Mouse (Mus musculus): ENCODE data around the gene Dennd5a. TPM values are rescaled to one million over a fixed set of nuclear protein-coding genes. Genes with fewer than 3 reads are reported as not detected.
A peak's percentile ranks its signal among the peaks of the same experiment; 100 is the strongest.

The Dennd5a gene
- polyA plus RNA-seq, 1 experiment from 2014 or later, result 56.9 TPM

- H3K4me3 ChIP-seq (ENCODE audit: low read depth, low read length), result peak overlapping the region; percentile 82
- WGBS, result 8% methylated on average over 18 of the region's 18 CpGs
- H3K9me3 ChIP-seq (ENCODE audit: control insufficient read depth, low read length), result no peaks in the 10 kb centered on the region
- no peaks in the 10 kb centered on the region for H3K27me3 ChIP-seq (ENCODE audit: control insufficient read depth, insufficient read depth, low read length)
- H3K27ac ChIP-seq (ENCODE audit: low read depth, low read length), result peak overlapping the region; percentile 93
- peak overlapping the region; percentile 83 for H3K4me2 ChIP-seq (ENCODE audit: low read depth, low read length)
- H3K36me3 ChIP-seq (ENCODE audit: control insufficient read depth, insufficient read depth, low read length), result no peaks in the 10 kb centered on the region
- peaks cover 26% of the 10 kb centered on the region for H3K4me1 ChIP-seq (ENCODE audit: control insufficient read depth, insufficient read depth, low read length)
- ATAC-seq (ENCODE audit: low read depth), result no peak
- peak overlapping the region; percentile 92 for H3K9ac ChIP-seq (replicated peaks; ENCODE audit: low read depth, low read length)
Measured at GRCm38 (mm10) chr7:109958843-109959715, 1.2 kb downstream of the Dennd5a start.

- H3K9ac ChIP-seq (replicated peaks; ENCODE audit: low read depth, low read length), result peak overlapping the region; percentile 9; the same call in 1 of the 2 replicates
Measured at GRCm38 (mm10) chr7:109957996-109958789, 2.1 kb downstream of the Dennd5a start.

GRCm38 (mm10) chr7:109954622-109955401 is 5.5 kb downstream of the Dennd5a start:
- no peak overlapping the region for H3K4me2 ChIP-seq (ENCODE audit: low read depth, low read length)
- no peaks in the 10 kb centered on the region for H3K36me3 ChIP-seq (ENCODE audit: control insufficient read depth, insufficient read depth, low read length)
- no peak overlapping the region for H3K9ac ChIP-seq (replicated peaks; ENCODE audit: low read depth, low read length)
- H3K4me1 ChIP-seq (ENCODE audit: control insufficient read depth, insufficient read depth, low read length), result peaks cover 26% of the 10 kb centered on the region
- H3K27ac ChIP-seq (ENCODE audit: low read depth, low read length), result no peak overlapping the region
- 62% methylated on average over 6 of the region's 6 CpGs for WGBS
- H3K4me3 ChIP-seq (ENCODE audit: low read depth, low read length), result no peak overlapping the region
- no peak for ATAC-seq (ENCODE audit: low read depth)
- no peaks in the 10 kb centered on the region for H3K9me3 ChIP-seq (ENCODE audit: control insufficient read depth, low read length)
- H3K27me3 ChIP-seq (ENCODE audit: control insufficient read depth, insufficient read depth, low read length), result no peaks in the 10 kb centered on the region

More at GRCm38 (mm10) chr7:109957996-109958789, 2.1 kb downstream of the Dennd5a start:
- H3K27me3 ChIP-seq (ENCODE audit: control insufficient read depth, insufficient read depth, low read length), result no peaks in the 10 kb centered on the region
- no peak overlapping the region for H3K27ac ChIP-seq (ENCODE audit: low read depth, low read length)
- peak overlapping the region; percentile 83 for H3K4me2 ChIP-seq (ENCODE audit: low read depth, low read length)
- peaks cover 26% of the 10 kb centered on the region for H3K4me1 ChIP-seq (ENCODE audit: control insufficient read depth, insufficient read depth, low read length)
- no peaks in the 10 kb centered on the region for H3K9me3 ChIP-seq (ENCODE audit: control insufficient read depth, low read length)
- no peak for ATAC-seq (ENCODE audit: low read depth)
- 57% methylated on average over 8 of the region's 8 CpGs for WGBS
- peak overlapping the region; percentile 82 for H3K4me3 ChIP-seq (ENCODE audit: low read depth, low read length)
- no peaks in the 10 kb centered on the region for H3K36me3 ChIP-seq (ENCODE audit: control insufficient read depth, insufficient read depth, low read length)

- Histone ChIP-seq H3K27me3 (ENCODE audit: control insufficient read depth, insufficient read depth, low read length) (no peaks in the 10 kb centered on the region), H3K4me2 (ENCODE audit: low read depth, low read length) (no peak overlapping the region), H3K4me3 (ENCODE audit: low read depth, low read length) (no peak overlapping the region), H3K4me1 (ENCODE audit: control insufficient read depth, insufficient read depth, low read length) (peaks cover 4% of the 10 kb centered on the region; the same call in 1 of the 2 replicates), H3K9ac (replicated peaks; ENCODE audit: low read depth, low read length) (no peak overlapping the region), H3K9me3 (ENCODE audit: control insufficient read depth, low read length) (no peaks in the 10 kb centered on the region), H3K27ac (ENCODE audit: low read depth, low read length) (no peak overlapping the region), H3K36me3 (ENCODE audit: control insufficient read depth, insufficient read depth, low read length) (no peaks in the 10 kb centered on the region)
- WGBS, result 76% methylated on average over 4 of the region's 4 CpGs
- no peak for ATAC-seq (ENCODE audit: low read depth)
Measured at GRCm38 (mm10) chr7:109951297-109951696, 9.0 kb downstream of the Dennd5a start.

GRCm38 (mm10) chr7:109944421-109945034 is 15.7 kb downstream of the Dennd5a start:
- H3K9ac ChIP-seq (replicated peaks; ENCODE audit: low read depth, low read length), result no peak overlapping the region
- H3K9me3 ChIP-seq (ENCODE audit: control insufficient read depth, low read length), result no peaks in the 10 kb centered on the region
- H3K27ac ChIP-seq (ENCODE audit: low read depth, low read length), result no peak overlapping the region
- WGBS, result 55% methylated on average over 6 of the region's 6 CpGs
- 0 out of 2 replicates have a peak, but pooled peaks cover 2% of the 10 kb centered on the region for H3K4me1 ChIP-seq (ENCODE audit: control insufficient read depth, insufficient read depth, low read length)
- H3K4me3 ChIP-seq (ENCODE audit: low read depth, low read length), result no peak overlapping the region
- no peaks in the 10 kb centered on the region for H3K36me3 ChIP-seq (ENCODE audit: control insufficient read depth, insufficient read depth, low read length)
- H3K27me3 ChIP-seq (ENCODE audit: control insufficient read depth, insufficient read depth, low read length), result no peaks in the 10 kb centered on the region
- ATAC-seq (ENCODE audit: low read depth), result no peak
- H3K4me2 ChIP-seq (ENCODE audit: low read depth, low read length), result no peak overlapping the region

- Histone ChIP-seq H3K36me3 (ENCODE audit: control insufficient read depth, insufficient read depth, low read length) (peaks cover 19% of the 10 kb centered on the region; the same call in 1 of the 2 replicates), H3K4me2 (ENCODE audit: low read depth, low read length) (no peak overlapping the region), H3K9me3 (ENCODE audit: control insufficient read depth, low read length) (no peaks in the 10 kb centered on the region), H3K27me3 (ENCODE audit: control insufficient read depth, insufficient read depth, low read length) (no peaks in the 10 kb centered on the region), H3K4me1 (ENCODE audit: control insufficient read depth, insufficient read depth, low read length) (0 out of 2 replicates have a peak, but pooled peaks cover 4% of the 10 kb centered on the region), H3K9ac (replicated peaks; ENCODE audit: low read depth, low read length) (no peak overlapping the region), H3K4me3 (ENCODE audit: low read depth, low read length) (no peak overlapping the region), H3K27ac (ENCODE audit: low read depth, low read length) (no peak overlapping the region)
- no peak for ATAC-seq (ENCODE audit: low read depth)
Measured at GRCm38 (mm10) chr7:109929628-109930027, 30.6 kb downstream of the Dennd5a start.

GRCm38 (mm10) chr7:109928365-109928764 is 31.9 kb downstream of the Dennd5a start:
- H3K9me3 ChIP-seq (ENCODE audit: control insufficient read depth, low read length), result no peaks in the 10 kb centered on the region
- H3K9ac ChIP-seq (replicated peaks; ENCODE audit: low read depth, low read length), result no peak overlapping the region
- H3K4me1 ChIP-seq (ENCODE audit: control insufficient read depth, insufficient read depth, low read length), result 0 out of 2 replicates have a peak, but pooled peaks cover 4% of the 10 kb centered on the region
- no peak for ATAC-seq (ENCODE audit: low read depth)
- 87% methylated on average over 6 of the region's 6 CpGs for WGBS
- H3K27me3 ChIP-seq (ENCODE audit: control insufficient read depth, insufficient read depth, low read length), result no peaks in the 10 kb centered on the region
- H3K4me2 ChIP-seq (ENCODE audit: low read depth, low read length), result no peak overlapping the region
- no peak overlapping the region for H3K27ac ChIP-seq (ENCODE audit: low read depth, low read length)
- peaks cover 11% of the 10 kb centered on the region; the same call in 1 of the 2 replicates for H3K36me3 ChIP-seq (ENCODE audit: control insufficient read depth, insufficient read depth, low read length)
- no peak overlapping the region for H3K4me3 ChIP-seq (ENCODE audit: low read depth, low read length)

GRCm38 (mm10) chr7:109924965-109925364 is 35.3 kb downstream of the Dennd5a start:
- no peak for ATAC-seq (ENCODE audit: low read depth)
- 0 out of 2 replicates have a peak, but pooled peaks cover 4% of the 10 kb centered on the region for H3K4me1 ChIP-seq (ENCODE audit: control insufficient read depth, insufficient read depth, low read length)
- no peak overlapping the region for H3K4me3 ChIP-seq (ENCODE audit: low read depth, low read length)
- no peak overlapping the region for H3K27ac ChIP-seq (ENCODE audit: low read depth, low read length)
- no peaks in the 10 kb centered on the region for H3K27me3 ChIP-seq (ENCODE audit: control insufficient read depth, insufficient read depth, low read length)
- H3K9ac ChIP-seq (replicated peaks; ENCODE audit: low read depth, low read length), result no peak overlapping the region
- H3K36me3 ChIP-seq (ENCODE audit: control insufficient read depth, insufficient read depth, low read length), result peaks cover 16% of the 10 kb centered on the region; the same call in 1 of the 2 replicates
- 77% methylated on average over 2 of the region's 2 CpGs for WGBS
- no peaks in the 10 kb centered on the region for H3K9me3 ChIP-seq (ENCODE audit: control insufficient read depth, low read length)
- no peak overlapping the region for H3K4me2 ChIP-seq (ENCODE audit: low read depth, low read length)

Data from neural tube, embryonic 14.5 days (tissue).